Mouse (Mus musculus) G1E (cell line): ENCODE data around the gene Wwox.

Source experiments
- CTCF ChIP-seq: IDR thresholded peaks from 2 replicates; pipeline ENCODE4 v1.5.1; 2012; ENCODE audit warnings: low read depth, low read length, inconsistent platforms, mixed read lengths
- GATA1 ChIP-seq: IDR thresholded peaks from 2 replicates; pipeline ENCODE4 v1.6.1; 2012; ENCODE audit warnings: borderline replicate concordance, low read length, inconsistent platforms, mixed read lengths
- GATA2 ChIP-seq: IDR thresholded peaks from 2 replicates; pipeline ENCODE4 v1.6.1; 2012; ENCODE audit warnings: low read depth, low read length, inconsistent platforms, borderline replicate concordance
- POLR2AphosphoS5 ChIP-seq: IDR thresholded peaks from 2 replicates; pipeline ENCODE4 v1.6.1; 2012; ENCODE audit warnings: low read depth, low read length, inconsistent platforms; ENCODE audit not compliant: insufficient replicate concordance
- TAL1 ChIP-seq: conservative IDR thresholded peaks from 2 replicates; pipeline ENCODE4 v1.6.1; 2012; ENCODE audit warnings: low read depth, low read length, inconsistent platforms, mixed read lengths

GRCm38 (mm10) chr8:115322501-115322900 is 883.0 kb downstream of the Wwox start:
- TF ChIP-seq CTCF = no peak
- TF ChIP-seq TAL1 = no peak
- TF ChIP-seq GATA1 = no peak
- no peak for TF ChIP-seq GATA2
- TF ChIP-seq POLR2AphosphoS5 = no peak
